Mouse (Mus musculus) central nervous system, embryonic 11.5 days (tissue): ENCODE measurements around the gene Cdkn2c. TPM values are rescaled to one million over a fixed set of nuclear protein-coding genes. Genes with fewer than 3 reads are reported as not detected.

Experiments
- polyA plus RNA-seq: library from polyadenylated mRNA; depleted of rRNA; stranded (reverse); fragments of >200 nt; gene quantifications from 2 replicates; pipeline ENCODE4 v1.2.3, GENCODE M21; 2012; rRNA removed

The Cdkn2c gene
- 6.2 and 10.2 TPM in 2 replicates for polyA plus RNA-seq

DNA sequence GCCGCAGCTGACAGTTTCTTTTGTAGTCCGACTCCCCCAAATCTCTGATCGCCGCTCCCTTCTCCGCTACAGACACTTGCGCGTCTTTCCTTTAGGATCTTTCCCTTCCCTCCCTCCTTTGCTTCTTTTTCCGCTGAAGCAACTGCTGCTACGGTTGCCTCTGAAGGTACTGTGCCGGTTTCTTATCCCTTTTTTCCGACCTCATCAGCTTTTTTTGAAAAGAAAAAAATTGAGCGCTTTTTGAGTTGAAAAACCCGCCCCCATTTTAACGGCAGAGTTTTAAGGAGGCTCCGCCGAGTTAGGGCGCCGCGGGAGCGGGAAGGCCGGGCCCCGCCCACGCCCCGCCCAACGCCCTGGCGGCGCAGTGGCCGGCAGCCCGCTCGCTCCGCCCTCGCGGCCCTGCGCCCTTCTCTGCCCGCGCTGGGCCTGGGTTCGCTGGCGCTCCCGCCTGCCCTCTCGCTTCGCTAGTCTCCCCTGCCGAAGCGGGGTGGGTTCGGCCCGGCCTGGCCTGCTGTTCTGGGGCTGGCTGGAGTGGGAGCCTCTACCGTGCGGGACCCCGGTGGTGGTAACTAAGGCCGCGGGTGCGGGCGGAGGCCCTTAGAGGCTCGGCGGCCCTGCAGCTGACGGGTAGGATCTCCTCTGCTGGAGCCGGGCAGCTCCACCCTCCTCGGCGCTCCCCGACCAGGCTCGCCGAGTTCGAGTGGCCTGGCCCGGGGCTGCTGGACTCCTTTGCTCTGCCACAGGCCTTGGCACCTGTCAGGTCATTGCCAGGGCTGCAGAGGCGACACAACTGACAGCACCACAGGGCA, at the start of gene Cdkn2c:
Gene Cdkn2c (minus strand): TSS at position 729 of the 809 bp plus-strand sequence.

DNA sequence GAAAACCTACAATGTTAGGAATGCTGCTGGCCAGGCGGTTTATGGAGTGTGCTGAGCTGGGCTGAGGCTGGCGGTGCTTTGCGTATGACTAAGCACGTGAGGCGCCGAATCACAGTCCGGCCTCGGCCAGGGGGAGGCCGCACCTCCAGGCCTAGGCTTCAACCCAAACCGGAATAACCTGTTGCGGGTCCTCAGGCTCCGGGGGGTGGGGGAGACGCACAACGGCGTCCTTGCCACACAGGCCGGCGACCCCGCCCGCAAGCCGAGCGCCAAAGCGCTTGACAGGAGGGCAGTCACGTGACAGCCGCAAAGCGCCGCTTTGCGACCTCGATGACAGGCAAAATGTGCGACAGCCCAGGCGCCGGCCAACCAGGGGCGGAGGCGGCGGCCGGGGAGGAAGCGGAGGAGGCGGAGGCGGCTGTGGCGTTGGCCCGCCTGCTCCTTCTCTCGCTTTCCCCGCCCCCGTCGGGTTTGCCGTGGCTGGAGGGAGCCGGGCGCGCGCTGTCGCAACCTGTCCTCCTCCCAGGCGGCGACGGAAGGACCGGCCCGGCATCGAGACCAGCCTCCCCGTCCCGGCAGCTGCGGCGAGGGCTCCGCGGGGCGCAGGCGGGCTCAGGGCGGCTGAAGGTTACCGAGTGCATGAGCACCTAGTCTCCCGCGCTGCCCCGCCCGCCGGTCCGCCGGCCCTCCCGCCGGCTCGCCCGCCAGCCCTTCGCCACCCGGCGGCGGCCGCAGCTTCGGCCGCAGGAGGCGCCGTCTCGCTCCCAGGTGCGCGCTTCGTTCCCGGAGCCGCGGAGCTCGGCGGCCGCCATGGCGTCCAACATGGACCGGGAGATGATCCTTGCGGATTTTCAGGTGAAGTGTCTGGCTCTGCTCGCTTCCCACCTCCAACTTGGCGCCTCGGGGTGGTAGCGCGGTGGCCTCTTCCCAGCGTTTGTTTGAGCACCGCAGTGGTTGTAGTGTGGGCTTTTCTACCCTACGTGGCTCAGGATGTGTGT, 9.5 kb upstream of the Cdkn2c start, which contains the start of gene Faf1:
Gene Faf1 (plus strand): TSS at position 371 of the 998 bp plus-strand sequence.

Other genes starting within 250 kb of the Cdkn2c start
- gene Rnf11, start 182.5 kb downstream of the Cdkn2c start, polyA plus RNA-seq, result 42.0 and 42.2 TPM in 2 replicates
- gene 4930522H14Rik, start 135.9 kb downstream of the Cdkn2c start, polyA plus RNA-seq, result not detected in 2 replicates
- 21.0 and 24.3 TPM in 2 replicates for gene Faf1, start 9.4 kb upstream of the Cdkn2c start, polyA plus RNA-seq